Mouse (Mus musculus) cortical plate, adult 2 months (tissue): ENCODE data around the gene Map7.

Experiments
- CTCF ChIP-seq: fragments of 200-500 bp; IDR thresholded peaks from 2 replicates; pipeline ENCODE4 v1.5.1; 2011; ENCODE audit warnings: mild to moderate bottlenecking, control low read depth, low read length; ENCODE audit not compliant: insufficient read depth; ENCODE audit errors: extremely low read depth
- POLR2A ChIP-seq: fragments of 200-500 bp; IDR thresholded peaks from 2 replicates; pipeline ENCODE4 v1.6.1; 2011; ENCODE audit warnings: mild to moderate bottlenecking, low read length, control low read depth; ENCODE audit not compliant: insufficient read depth; ENCODE audit errors: extremely low read depth

- TF ChIP-seq CTCF (no peak), POLR2A (no peak)
These were observed 26.3 kb upstream of the Map7 start for GRCm38 (mm10) chr10:20121981-20122380.
